Mouse (Mus musculus): ENCODE measurements around the gene Vgll4.

DNA sequence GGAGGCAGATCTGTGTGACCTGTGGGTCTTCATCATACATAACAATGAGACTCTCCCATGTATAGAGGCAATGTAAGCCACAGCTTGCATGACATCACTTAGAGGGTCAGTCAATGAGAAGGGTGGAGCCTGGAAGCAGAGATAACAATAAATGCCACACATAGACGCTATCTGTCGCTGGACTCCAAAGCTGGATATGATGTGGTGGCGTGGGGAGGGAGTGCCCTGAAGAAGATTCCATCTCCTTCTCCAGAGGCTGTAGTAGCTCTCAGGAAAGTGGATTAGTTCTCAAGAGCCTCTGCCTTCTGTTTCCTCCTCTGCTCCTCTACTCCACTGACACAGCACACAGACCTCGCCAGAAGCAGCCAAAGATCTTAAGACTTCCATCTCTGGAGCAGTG lies 89.0 kb downstream of the Vgll4 start:
- TF ChIP-seq CTCF (IDR thresholded peaks at IDR 0.05; ENCODE audit: borderline replicate concordance, extremely low read depth, insufficient read depth, insufficient read length) (no peak), POLR2A (IDR thresholded peaks at IDR 0.05; ENCODE audit: borderline replicate concordance, extremely low read depth, insufficient read depth, insufficient read length, poor library complexity, severe bottlenecking) (no peak)
